Mouse (Mus musculus) megakaryocyte, embryonic 14.5 days (primary cell): ENCODE results near the gene Gm12184. TPM values are rescaled to one million over a fixed set of nuclear protein-coding genes. Genes with fewer than 3 reads are reported as not detected.
A peak's percentile ranks its signal among the peaks of the same experiment; 100 is the strongest.
"Not testable (repeated sequence)": the region's sequence is repeated elsewhere in the genome, so short reads cannot be mapped to it uniquely, and the experiment has no call there.

Experiments
- H3K27me3 ChIP-seq: replicated peaks from 2 replicates; pipeline ENCODE3; 2012; ENCODE audit warnings: inconsistent platforms
- H3K36me3 ChIP-seq: replicated peaks from 2 replicates; pipeline ENCODE3; 2012; ENCODE audit warnings: low read length, inconsistent platforms, mixed read lengths
- H3K4me1 ChIP-seq: 2 replicates; pipeline ENCODE4 v1.6.1; 2012; ENCODE audit warnings: inconsistent platforms
- H3K4me3 ChIP-seq: replicated peaks from 2 replicates; pipeline ENCODE3; 2012; ENCODE audit warnings: moderate library complexity, mild to moderate bottlenecking, inconsistent platforms
- H3K9me3 ChIP-seq: 2 replicates; pipeline ENCODE4 v1.6.1; 2012; ENCODE audit warnings: inconsistent platforms
- FLI1 ChIP-seq: IDR thresholded peaks from 2 replicates; pipeline ENCODE4 v1.6.1; 2012; ENCODE audit warnings: low read length, inconsistent platforms, mixed read lengths
- GATA1 ChIP-seq: IDR thresholded peaks from 3 replicates; pipeline ENCODE4 v1.6.1; 2012; ENCODE audit warnings: mixed read lengths, low read length, inconsistent platforms, borderline replicate concordance
- polyA plus RNA-seq: library from polyadenylated mRNA; stranded (reverse); fragments of >175 nt; gene quantifications from 2 replicates; pipeline ENCODE4 v1.2.3, GENCODE M21; 2012; ENCODE audit warnings: low replicate concordance; ENCODE audit not compliant: insufficient read depth

Gene Gm12184
- polyA plus RNA-seq, 1 experiment, result 18.6 TPM

GRCm38 (mm10) chr11:48804922-48805321 is 21.5 kb downstream of the Gm12184 start:
- TF ChIP-seq FLI1 (no peak), GATA1 (no peak)
- Histone ChIP-seq H3K4me1 (peaks cover 64% of the 10 kb centered on the region), H3K27me3 (no peaks in the 10 kb centered on the region)

DNA sequence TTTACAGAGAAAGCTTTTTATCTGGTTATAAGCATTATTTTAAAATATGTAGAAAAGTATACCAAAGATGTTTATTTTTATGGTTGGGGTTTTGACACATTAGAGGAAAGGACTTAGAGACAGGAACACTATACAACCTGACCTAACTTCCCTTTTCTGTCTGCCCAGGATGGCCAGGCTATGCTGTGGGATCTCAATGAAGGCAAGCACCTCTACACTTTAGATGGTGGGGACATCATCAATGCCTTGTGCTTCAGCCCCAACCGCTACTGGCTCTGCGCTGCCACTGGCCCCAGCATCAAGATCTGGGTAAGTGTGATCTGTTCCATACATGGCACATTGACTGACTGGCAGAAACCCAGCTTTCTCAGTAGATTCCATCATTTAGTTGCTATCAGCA is 22.5 kb downstream of the Gm12184 start:
- Histone ChIP-seq H3K4me1 (peaks cover 55% of the 10 kb centered on the region), H3K27me3 (no peaks in the 10 kb centered on the region), H3K9me3 (no peaks in the 10 kb centered on the region), H3K4me3 (no peak overlapping the region), H3K36me3 (peaks cover 77% of the 10 kb centered on the region)
- TF ChIP-seq GATA1, result no peak
- no peak for TF ChIP-seq FLI1

More at GRCm38 (mm10) chr11:48804922-48805321, 21.5 kb downstream of the Gm12184 start:
- Histone ChIP-seq H3K36me3 (peaks cover 86% of the 10 kb centered on the region), H3K9me3 (no peaks in the 10 kb centered on the region), H3K4me3 (no peak overlapping the region)

DNA sequence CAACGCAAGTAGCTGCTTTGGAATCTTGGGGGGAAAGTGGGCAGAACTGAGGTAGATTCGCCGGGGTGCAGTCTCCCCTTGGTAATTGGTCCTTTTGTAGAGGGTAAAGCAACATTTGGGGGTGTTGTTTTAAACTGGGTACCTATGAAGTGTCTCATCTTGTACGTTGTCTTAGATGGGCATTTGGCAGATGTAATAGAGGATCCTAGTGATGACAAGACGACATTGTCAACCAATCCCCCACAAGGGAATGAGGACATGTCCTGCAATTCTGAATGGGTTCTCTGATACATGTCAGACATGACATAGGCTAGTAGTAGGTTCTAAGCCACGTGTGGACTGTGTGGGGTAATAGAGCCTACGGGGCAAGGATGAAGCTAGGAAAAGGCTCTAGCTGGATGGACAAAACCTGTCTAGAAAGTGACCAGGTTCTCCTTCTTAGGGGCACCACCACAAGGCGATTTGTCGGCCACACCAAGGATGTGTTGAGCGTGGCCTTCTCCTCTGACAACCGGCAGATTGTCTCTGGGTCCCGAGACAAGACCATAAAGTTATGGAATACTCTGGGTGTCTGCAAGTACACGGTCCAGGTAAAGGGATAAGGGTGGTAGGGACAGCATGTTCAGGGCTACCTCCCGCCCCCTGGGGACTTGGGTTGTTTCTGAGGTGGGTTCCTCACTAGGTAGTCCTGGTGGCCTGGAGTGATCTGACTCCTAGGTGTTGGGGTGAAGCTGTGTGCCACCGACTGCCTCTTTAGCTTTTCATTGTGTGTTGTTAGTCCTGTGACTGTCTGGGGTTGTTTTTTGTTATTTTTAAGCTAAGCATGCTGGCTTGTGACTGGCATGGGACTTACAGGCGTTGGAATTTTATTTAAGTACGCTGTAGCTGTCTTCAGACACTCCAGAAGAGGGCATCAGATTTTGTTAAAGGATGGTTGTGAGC is 24.4 kb downstream of the Gm12184 start:
- no peaks in the 10 kb centered on the region for H3K9me3 ChIP-seq
- no peak for TF ChIP-seq FLI1
- no peak for TF ChIP-seq GATA1
- peaks cover 58% of the 10 kb centered on the region for H3K36me3 ChIP-seq
- H3K27me3 ChIP-seq, result no peaks in the 10 kb centered on the region
- peaks cover 59% of the 10 kb centered on the region for H3K4me1 ChIP-seq
- peak overlapping the region; percentile 93 for H3K4me3 ChIP-seq

GRCm38 (mm10) chr11:48799921-48800701 is 26.3 kb downstream of the Gm12184 start, which contains the start of gene Rack1:
Gene Rack1, plus strand, starts transcription at chr11:48800332.
- no peak for TF ChIP-seq GATA1
- peak; percentile 61; the same call in 1 of the 2 replicates for TF ChIP-seq FLI1
- H3K9me3 ChIP-seq, result no peaks in the 10 kb centered on the region
- H3K4me3 ChIP-seq, result peak within 1 kb of the TSS; percentile 93
- H3K36me3 ChIP-seq, result peaks cover 39% of the 10 kb centered on the region
- no peaks in the 10 kb centered on the region for H3K27me3 ChIP-seq
- H3K4me1 ChIP-seq, result peaks cover 71% of the 10 kb centered on the region

- peaks cover 68% of the 10 kb centered on the region for H3K4me1 ChIP-seq
- no peak for TF ChIP-seq GATA1
- TF ChIP-seq FLI1, result no peak
Measured at GRCm38 (mm10) chr11:48798984-48799920, 27.2 kb downstream of the Gm12184 start.

GRCm38 (mm10) chr11:48798308-48798707 is 28.1 kb downstream of the Gm12184 start:
- H3K4me3 ChIP-seq, result peak overlapping the region; percentile 93
- H3K36me3 ChIP-seq, result peaks cover 31% of the 10 kb centered on the region
- TF ChIP-seq FLI1, result no peak
- no peak for TF ChIP-seq GATA1
- H3K9me3 ChIP-seq, result no peaks in the 10 kb centered on the region
- H3K4me1 ChIP-seq, result peaks cover 61% of the 10 kb centered on the region
- no peaks in the 10 kb centered on the region for H3K27me3 ChIP-seq

More at GRCm38 (mm10) chr11:48798984-48799920, 27.2 kb downstream of the Gm12184 start:
- Histone ChIP-seq H3K4me3 (peak overlapping the region; percentile 93), H3K27me3 (no peaks in the 10 kb centered on the region), H3K36me3 (peaks cover 35% of the 10 kb centered on the region), H3K9me3 (no peaks in the 10 kb centered on the region)

DNA sequence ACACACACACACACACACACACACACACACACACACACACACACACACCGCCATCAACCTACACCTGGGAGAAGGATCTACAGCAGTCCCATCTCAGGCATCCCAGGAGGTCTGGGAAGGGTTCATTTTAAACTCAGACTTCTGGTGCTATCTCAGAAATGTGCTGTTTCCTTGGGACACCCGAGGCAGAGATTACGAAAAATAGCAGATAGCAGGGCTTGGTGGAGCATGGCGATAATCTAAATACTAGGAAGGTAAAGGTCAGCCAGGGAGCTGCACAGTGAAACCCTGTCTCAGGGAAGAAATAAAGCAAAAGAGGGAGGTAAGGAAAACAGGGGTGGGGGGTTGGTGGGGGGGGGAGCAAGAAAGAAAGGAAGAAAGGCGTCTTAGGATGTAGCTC is 29.2 kb downstream of the Gm12184 start:
- H3K4me1 ChIP-seq, result peaks cover 53% of the 10 kb centered on the region
- no peaks in the 10 kb centered on the region for H3K9me3 ChIP-seq
- H3K4me3 ChIP-seq, result no peak overlapping the region
- TF ChIP-seq FLI1 (no peak), GATA1 (no peak)
- H3K36me3 ChIP-seq, result peaks cover 22% of the 10 kb centered on the region
- H3K27me3 ChIP-seq, result no peaks in the 10 kb centered on the region

DNA sequence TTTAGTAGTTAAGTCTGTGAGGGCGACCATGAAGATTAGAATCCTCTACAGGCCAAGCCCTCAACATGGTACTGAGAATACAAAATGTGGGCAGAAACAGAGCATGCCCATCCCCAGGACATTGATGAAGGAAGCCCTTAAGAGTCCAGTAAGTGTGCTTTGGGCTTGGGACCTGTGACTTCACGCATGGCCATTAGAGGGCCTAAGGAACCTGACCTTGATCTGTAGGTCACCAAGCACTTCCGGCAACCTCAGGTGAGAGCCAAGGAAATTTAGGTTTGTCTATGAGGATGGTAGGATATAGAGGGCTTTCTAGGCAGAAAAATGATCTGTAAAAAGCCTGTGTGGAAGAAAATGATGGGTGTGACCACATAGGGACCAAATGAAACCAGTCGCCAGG is 30.2 kb downstream of the Gm12184 start:
- Histone ChIP-seq H3K4me3 (no peak overlapping the region), H3K36me3 (peaks cover 12% of the 10 kb centered on the region), H3K4me1 (peaks cover 43% of the 10 kb centered on the region), H3K27me3 (no peaks in the 10 kb centered on the region), H3K9me3 (no peaks in the 10 kb centered on the region)
- TF ChIP-seq FLI1 (no peak), GATA1 (no peak)

DNA sequence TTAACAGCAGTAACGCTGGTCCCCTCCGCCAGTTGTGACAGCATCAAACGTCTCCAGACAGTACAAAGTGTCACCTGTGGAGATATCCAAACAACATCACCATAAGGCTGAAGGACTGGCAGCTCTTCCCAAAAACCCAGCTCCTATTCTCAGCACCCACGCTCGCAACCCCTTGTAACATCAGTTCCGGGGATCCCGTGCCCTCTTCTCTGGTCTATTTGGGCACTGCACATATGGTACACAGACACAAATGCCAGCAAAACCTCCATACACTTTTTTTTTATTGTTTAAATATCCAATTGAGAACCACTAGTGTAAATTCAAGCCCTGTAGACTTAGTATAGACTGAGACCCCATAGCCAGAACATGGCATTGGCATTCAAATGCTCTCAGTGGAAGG is 31.2 kb downstream of the Gm12184 start:
- peaks cover 11% of the 10 kb centered on the region for H3K36me3 ChIP-seq
- no peaks in the 10 kb centered on the region for H3K9me3 ChIP-seq
- TF ChIP-seq FLI1 (no peak), GATA1 (no peak)

DNA sequence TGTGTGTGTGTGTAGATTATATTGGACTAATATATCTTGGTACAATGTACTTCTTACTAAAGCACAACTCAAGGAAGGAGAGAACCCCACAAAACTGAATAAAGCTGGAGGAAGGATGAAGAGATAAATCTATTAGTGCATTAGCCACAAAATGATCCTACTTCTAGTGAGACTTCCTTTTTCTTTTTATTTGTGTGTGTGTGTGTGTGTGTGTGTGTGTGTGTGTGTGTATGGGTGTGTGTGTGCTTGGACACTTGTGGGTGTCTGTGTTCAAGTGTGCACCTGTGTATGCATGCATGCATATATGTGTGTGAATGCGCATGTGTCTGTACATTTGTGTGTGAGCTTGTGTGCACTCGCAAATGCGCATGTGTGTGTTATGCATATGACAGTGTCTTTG is 33.3 kb downstream of the Gm12184 start:
- Histone ChIP-seq H3K9me3 (no peaks in the 10 kb centered on the region), H3K27me3 (no peaks in the 10 kb centered on the region), H3K4me3 (peak overlapping the region; percentile 21), H3K36me3 (peaks cover 11% of the 10 kb centered on the region), H3K4me1 (peaks cover 59% of the 10 kb centered on the region)
- TF ChIP-seq GATA1 (no peak), FLI1 (no peak)

More for the DNA sequence above, 31.2 kb downstream of the Gm12184 start:
- H3K4me3 ChIP-seq, result no peak overlapping the region
- H3K27me3 ChIP-seq, result no peaks in the 10 kb centered on the region
- peaks cover 49% of the 10 kb centered on the region for H3K4me1 ChIP-seq

DNA sequence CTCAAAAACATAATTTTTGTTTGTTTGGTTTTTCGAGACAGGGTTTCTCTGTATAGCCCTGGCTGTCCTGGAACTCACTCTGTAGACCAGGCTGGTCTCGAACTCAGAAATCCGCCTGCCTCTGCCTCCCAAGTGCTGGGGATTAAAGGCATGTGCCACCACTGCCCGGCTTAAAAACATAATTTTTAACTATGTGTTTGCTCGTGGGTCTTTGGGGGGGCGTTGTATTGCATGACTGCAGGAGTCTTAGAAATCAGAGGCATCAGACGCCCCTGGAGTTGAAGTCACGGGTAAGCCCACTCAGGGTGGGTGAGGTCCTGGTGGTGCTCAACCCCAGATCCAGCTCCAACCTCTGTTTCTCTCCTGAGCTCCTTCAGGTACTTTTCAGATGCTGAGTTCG is 34.6 kb downstream of the Gm12184 start:
- peaks cover 11% of the 10 kb centered on the region for H3K36me3 ChIP-seq
- not testable (repeated sequence) for H3K27me3 ChIP-seq, H3K4me3 ChIP-seq, H3K9me3 ChIP-seq
- H3K4me1 ChIP-seq, result peaks cover 53% of the 10 kb centered on the region
